Mouse (Mus musculus) activated CD4-positive, CD25-positive, alpha-beta regulatory T cell, adult 4 months (primary cell): ENCODE data around the gene H6pd. TPM values are rescaled to one million over a fixed set of nuclear protein-coding genes. Genes with fewer than 3 reads are reported as not detected.

ENCODE experiments used
- ATAC-seq: one replicate; pipeline ENCODE4 v1.8.0; 2017
- polyA plus RNA-seq, 2 experiments: library from polyadenylated mRNA; unstranded; fragments of 100-300 nt; shearing (Covaris generic); gene quantifications; one replicate each; pipeline ENCODE4 v1.2.1; 2017

H6pd gene
- polyA plus RNA-seq, 2 experiments from 2014 or later, result 5.3 to 5.4 TPM

GRCm38 (mm10) chr4:150019741-150020380 is 11.0 kb upstream of the H6pd start:
- ATAC-seq, result no peak

DNA sequence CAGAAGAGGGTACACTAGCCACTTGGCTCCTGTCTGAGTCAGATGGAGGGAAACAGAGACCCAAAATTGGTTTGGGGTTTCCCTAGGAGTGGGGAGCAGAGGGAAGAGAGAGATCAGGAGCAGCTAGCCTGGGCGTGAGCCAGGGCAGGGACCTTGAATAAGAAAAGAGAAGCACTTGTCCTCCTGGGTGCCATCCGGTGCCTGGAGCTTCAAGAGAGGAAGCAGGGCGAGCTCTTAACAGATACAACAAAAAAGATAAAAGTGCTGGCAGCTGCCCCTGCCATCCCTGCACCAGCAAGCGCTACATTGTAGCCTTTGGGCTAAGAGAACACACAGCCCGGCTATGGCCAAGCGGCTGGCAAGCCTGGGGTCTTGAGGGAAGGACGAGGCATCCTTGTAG is 6.6 kb upstream of the H6pd start:
- ATAC-seq, result no peak

DNA sequence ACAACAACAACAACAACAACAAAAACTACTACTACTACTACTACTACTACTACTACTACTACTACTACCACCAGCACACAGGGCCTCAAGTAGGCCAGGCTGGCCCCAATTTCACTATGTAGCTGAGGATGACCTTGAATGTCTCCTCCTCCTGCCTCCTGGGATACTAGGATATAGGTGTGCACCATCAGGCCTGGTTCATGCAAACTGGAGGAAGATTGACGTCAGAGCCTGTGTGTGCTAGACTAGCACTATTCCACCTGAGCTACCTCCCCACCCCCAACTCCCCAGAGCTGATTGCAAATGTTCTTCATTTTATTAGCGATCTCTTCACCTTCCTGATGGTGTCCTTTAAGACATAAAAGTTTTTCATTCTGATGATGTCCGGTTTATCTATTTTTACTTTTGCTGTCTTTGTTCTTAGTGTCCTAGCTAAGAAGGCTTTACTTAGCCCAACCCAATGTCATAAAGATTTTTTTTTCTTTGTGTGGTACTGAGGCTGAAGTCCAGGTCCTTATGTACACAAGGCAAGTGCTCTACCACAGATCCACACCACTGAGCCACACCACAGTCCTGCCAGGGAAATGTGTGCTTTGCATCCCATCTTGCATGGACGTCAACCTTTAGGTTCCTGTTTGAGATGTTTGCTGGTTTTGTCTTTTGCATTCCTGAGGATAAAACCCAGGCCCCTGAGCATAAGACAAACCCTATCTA is 5.7 kb upstream of the H6pd start:
- ATAC-seq, result no peak

DNA sequence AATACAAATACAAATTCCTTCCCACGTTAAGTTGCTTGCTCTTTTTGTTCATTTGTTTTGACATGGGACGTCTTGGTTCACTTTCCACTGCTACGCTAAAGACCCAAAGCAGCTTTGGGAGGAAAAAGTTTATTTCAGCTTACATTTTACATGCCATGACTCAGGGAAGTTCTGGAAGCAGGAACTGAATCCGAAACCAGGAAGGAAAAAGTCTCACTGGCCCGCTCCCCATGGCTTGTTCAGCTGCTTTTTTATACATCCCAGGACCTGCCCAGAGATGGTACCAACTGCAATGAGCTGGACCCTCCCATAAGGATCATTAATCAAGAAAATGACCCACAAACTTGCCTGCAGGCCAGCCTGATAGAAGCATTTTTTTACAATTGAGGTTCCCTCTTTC is 5.0 kb upstream of the H6pd start:
- no peak for ATAC-seq

- no peak for ATAC-seq
Observed at GRCm38 (mm10) chr4:150013186-150013690, 4.4 kb upstream of the H6pd start.

GRCm38 (mm10) chr4:150012322-150012723 is 3.5 kb upstream of the H6pd start:
- ATAC-seq, result no peak

- no peak for ATAC-seq
Observed at GRCm38 (mm10) chr4:150011564-150012321, 2.9 kb upstream of the H6pd start.

DNA sequence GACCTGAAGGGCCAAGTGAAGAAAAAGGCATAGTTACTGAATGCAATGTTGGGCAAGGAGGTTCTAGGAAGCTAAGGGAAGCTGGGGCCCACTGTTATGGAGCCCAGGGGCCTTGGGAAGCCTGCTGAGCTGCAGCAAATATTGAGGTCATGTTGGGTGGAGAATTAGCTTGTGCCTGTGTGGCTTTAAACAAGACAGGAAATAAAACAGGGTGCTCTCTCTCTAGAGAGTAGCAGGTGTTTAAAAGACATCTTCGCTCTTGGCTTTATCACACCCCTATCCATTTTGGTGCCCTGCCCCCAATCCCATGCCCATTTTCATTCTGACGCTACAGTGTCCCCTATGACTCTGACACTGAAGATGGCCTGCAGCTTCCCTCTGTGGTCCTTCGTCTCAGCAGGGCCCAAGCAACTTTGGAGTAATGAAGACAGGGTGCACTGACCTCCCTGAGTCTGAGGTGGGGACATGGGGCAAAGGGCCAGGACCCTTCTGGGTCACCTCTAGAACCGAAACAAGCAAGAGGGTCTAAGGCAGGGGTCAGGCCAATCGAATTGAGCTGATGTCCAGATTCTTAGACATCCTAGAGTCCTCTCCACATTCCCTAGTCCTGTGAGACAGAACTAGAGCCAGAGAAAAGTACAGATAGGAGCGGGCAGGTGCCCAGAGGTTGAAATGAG is 1.4 kb upstream of the H6pd start:
- no peak for ATAC-seq

- no peak for ATAC-seq
Observed at GRCm38 (mm10) chr4:150009587-150009930, 736 bp upstream of the H6pd start.

- ATAC-seq, result peak; percentile 61
Observed at GRCm38 (mm10) chr4:150008325-150008852, 434 bp downstream of the H6pd start.

DNA sequence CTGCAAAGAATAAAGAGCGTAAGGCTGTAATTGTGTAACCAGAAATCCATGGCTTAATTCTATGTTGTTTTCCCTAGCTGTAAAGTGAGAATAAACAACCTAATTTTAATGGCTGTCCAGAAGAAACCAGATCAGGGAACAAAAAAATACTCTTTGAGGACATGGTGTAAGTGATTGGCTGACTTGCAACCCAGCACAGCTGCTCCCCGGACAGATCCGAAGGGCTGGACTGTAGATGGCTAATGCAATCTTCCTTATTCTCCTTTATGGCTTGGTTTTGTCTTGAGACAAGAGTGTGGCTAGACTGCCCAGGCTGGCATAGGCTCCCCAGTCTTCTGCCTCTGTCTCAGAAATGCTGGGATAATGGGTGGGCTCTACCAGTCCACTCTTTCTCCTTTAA is 1.4 kb downstream of the H6pd start:
- no peak for ATAC-seq

- ATAC-seq, result no peak
Observed at GRCm38 (mm10) chr4:150006991-150007390, 1.8 kb downstream of the H6pd start.

GRCm38 (mm10) chr4:150006122-150006854 is 2.5 kb downstream of the H6pd start:
- ATAC-seq, result no peak

- no peak for ATAC-seq
Observed at GRCm38 (mm10) chr4:150005231-150005630, 3.6 kb downstream of the H6pd start.

- no peak for ATAC-seq
Observed at GRCm38 (mm10) chr4:150003641-150004040, 5.2 kb downstream of the H6pd start.

GRCm38 (mm10) chr4:150003021-150003580 is 5.7 kb downstream of the H6pd start:
- no peak for ATAC-seq

DNA sequence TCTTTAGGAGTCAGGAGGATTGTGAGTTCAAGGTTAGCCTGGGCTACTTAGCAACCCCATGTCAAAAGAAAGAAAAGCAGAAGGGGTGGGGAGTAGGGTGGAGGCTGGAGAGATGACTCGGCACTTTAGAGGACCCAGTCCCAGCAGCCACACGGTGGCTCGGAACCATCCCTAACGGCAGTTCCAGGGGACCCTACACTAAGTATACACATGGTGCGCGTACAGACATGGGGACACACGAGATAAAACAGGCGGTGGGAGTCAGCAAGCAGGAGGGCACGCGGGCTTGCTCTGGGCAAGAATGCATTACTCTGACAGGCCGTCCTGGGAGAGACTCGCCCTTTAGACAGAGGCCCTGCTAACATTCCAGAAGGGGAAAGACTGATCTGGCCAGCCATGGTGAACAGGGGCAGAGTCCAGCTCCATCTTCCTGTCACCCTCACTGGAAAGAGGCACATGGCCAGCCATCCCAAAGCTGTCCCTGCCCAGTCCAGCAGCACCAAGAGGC is 6.7 kb downstream of the H6pd start:
- no peak for ATAC-seq

DNA sequence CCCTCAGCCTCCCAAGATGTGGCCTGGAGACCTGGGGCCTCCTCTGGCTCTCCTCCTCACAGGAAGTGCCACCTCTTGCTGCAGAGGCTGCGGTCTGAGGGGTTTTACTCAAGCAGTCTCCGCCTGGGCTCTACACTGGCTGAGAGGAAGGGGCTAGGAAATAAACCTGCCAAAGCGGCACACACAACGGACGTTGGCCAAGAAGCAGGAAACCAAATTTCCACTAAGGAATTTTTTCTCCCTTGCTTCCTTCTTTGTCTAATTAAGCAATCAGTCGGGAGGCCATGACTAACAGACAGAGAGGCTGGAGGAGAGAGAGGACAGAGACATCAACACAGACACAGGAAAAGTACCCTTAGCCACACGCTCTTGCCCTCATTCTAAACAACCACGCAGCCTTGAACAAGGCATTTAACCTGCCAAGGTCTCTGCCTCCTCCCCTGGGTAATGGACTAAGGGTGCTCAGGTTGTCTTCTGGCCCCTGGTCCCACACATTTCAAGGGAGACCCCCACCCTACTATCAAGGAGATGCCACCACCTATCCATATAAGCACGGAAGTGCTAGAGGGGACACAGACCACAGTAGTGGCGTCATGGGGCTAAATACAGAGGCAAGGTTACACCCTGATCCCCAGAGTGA is 7.5 kb downstream of the H6pd start:
- peak; percentile 93 for ATAC-seq

DNA sequence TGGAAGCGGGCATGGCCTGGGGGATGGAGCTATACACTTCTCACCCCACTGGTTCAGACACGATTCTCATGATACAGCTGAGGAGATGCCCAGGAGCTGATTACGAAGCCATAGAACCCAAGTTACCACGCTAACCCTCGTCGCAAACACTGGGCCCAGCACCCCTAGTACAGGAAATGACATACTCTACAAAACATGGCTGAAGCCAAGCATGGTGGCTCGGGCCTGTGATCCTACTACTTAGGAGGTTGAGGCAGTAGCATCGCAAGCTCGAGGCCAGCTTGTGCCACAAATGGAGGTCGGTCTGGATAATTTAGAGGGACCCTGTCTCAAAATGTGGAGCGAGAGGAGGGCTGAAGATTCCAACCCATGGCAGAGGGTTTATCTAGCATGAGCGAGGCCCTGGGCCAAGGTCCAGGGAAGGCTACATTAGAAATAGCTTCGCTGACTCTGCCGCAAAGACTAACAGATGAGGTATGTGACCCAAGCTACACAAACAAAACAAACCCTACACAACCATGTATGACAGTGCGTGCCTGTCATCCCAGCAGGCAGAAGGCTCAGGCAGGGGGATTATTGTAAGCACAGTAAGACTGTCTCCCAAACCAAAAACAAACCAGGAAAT is 8.8 kb downstream of the H6pd start:
- no peak for ATAC-seq

- no peak for ATAC-seq
Observed at GRCm38 (mm10) chr4:149999510-149999900, 9.3 kb downstream of the H6pd start.
